Comparison of ENCODE assay signal across 11 mouse cellular contexts in the genomic region with DNA sequence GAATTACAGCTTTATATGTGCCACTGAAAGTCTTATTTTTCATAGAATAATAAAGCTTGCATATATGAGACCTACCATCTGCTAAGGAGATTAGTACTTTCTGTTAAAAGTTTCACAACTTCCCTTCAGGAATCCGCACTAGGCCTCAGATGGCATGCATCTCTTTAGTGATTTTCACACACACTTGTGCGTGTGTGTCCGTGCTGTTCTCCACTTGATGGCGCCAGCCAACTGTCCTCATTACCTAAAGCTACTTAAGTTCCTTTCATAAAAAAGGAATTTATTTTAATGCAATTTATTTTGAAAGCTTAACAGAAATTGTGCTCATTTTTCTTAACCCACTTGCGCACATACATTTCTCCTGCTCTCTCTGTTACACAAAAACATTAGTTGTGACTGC. TPM values are rescaled to one million over a fixed set of nuclear protein-coding genes. Genes with fewer than 3 reads are reported as not detected.
DNase-seq lines count a peak whose midpoint lies in the region; ATAC-seq and TF ChIP-seq lines count a peak whose summit lies in the region.
"Had no signal": no experiment of that assay in that cellular context is flagged by ENCODE, and none has a peak within 500 bp of the region (broad histone marks: within the 10 kb centered on the region; RNA-seq: fewer than 3 reads in every experiment).

No protein-coding gene starts in this region.

- no peaks in the 10 kb centered on the region for H3K9me3 ChIP-seq in forebrain, postnatal 0 days (ENCODE audit: low read length)
- no peaks in the 10 kb centered on the region for H3K9me3 ChIP-seq in forebrain, embryonic 16.5 days (ENCODE audit: control insufficient read depth, low read length)
- H3K9me3 ChIP-seq: limb, embryonic 12.5 days had no signal

- ATAC-seq in forebrain, postnatal 0 days = no peak
- ATAC-seq in forebrain, embryonic 16.5 days = no peak

- H3K27me3 ChIP-seq in forebrain, postnatal 0 days (ENCODE audit: insufficient read depth, low read length) = no peaks in the 10 kb centered on the region
- no peaks in the 10 kb centered on the region for H3K27me3 ChIP-seq in forebrain, embryonic 16.5 days (replicated peaks; ENCODE audit: control insufficient read depth, insufficient read depth, low read length)
- H3K27me3 ChIP-seq: limb, embryonic 12.5 days had no signal

- peak; percentile 56 for TF ChIP-seq CTCF in forebrain, postnatal 0 days (IDR thresholded peaks at IDR 0.05; ENCODE audit: low read depth)
- TF ChIP-seq CTCF in lung, adult 2 months (IDR thresholded peaks at IDR 0.05; ENCODE audit: insufficient read depth, low read length) = peak; percentile 68

- no peak overlapping the region for H3K9ac ChIP-seq in forebrain, postnatal 0 days
- no peak overlapping the region for H3K9ac ChIP-seq in forebrain, embryonic 16.5 days (replicated peaks; ENCODE audit: low read depth, low read length)
- H3K9ac ChIP-seq: limb, embryonic 12.5 days had no signal

- peak; percentile 35 for DNase-seq in forebrain, postnatal 0 days
- no peak for DNase-seq in lung, adult 2 months
- DNase-seq in lung, postnatal 25 days (ENCODE audit: low spot score) = no peak
- DNase-seq in R1 (ENCODE audit: low read depth, low spot score) = peak; percentile 16
- peak; percentile 23 to 35 for DNase-seq in lung, postnatal 4 days
- no peak for DNase-seq in ovary, postnatal 14 days (ENCODE audit: low spot score)
- DNase-seq in cerebellum, postnatal 4 days (ENCODE audit: low spot score in 2 of 2) = no peak
- DNase-seq: gastrocnemius, postnatal 14 days had no signal

- H3K4me3 ChIP-seq in forebrain, postnatal 0 days (ENCODE audit: low read depth, low read length) = no peak overlapping the region
- no peak overlapping the region for H3K4me3 ChIP-seq in forebrain, embryonic 16.5 days (replicated peaks; ENCODE audit: low read length)
- H3K4me3 ChIP-seq in lung, adult 2 months (replicated peaks; ENCODE audit: extremely low read depth, low read depth, low read length) = no peak overlapping the region
- H3K4me3 ChIP-seq: limb, embryonic 12.5 days had no signal

- H3K4me1 ChIP-seq in forebrain, postnatal 0 days (ENCODE audit: insufficient read depth) = no peaks in the 10 kb centered on the region
- H3K4me1 ChIP-seq in forebrain, embryonic 16.5 days (replicated peaks; ENCODE audit: control insufficient read depth, insufficient read depth, low read length) = no peaks in the 10 kb centered on the region
- H3K4me1 ChIP-seq in lung, adult 2 months (ENCODE audit: control insufficient read depth, insufficient read depth, low read length) = no peaks in the 10 kb centered on the region; the same call in 1 of the 2 replicates
- H3K4me1 ChIP-seq: limb, embryonic 12.5 days had no signal

- H3K36me3 ChIP-seq in forebrain, postnatal 0 days (ENCODE audit: insufficient read depth) = peaks cover 2% of the 10 kb centered on the region; the same call in 1 of the 2 replicates
- 0 out of 2 replicates have a peak, but pooled peaks cover 3% of the 10 kb centered on the region for H3K36me3 ChIP-seq in forebrain, embryonic 16.5 days (ENCODE audit: control insufficient read depth, insufficient read depth)

- no peak overlapping the region for H3K27ac ChIP-seq in forebrain, postnatal 0 days (ENCODE audit: low read depth, low read length)
- no peak overlapping the region for H3K27ac ChIP-seq in forebrain, embryonic 16.5 days (ENCODE audit: low read length)
- H3K27ac ChIP-seq: limb, embryonic 12.5 days had no signal

- 61% methylated on average over 5 of the region's 5 CpGs for WGBS in forebrain, postnatal 0 days
- 66% methylated on average over 5 of the region's 5 CpGs for WGBS in forebrain, embryonic 16.5 days
- 64% methylated on average over 5 of the region's 5 CpGs for WGBS in lung, adult 2 months

- no peak for TF ChIP-seq POLR2A in lung, adult 2 months (IDR thresholded peaks at IDR 0.05; ENCODE audit: borderline replicate concordance, extremely low read depth, low read depth, low read length)

- H3K4me2 ChIP-seq in forebrain, postnatal 0 days (ENCODE audit: low read depth) = no peak overlapping the region
- no peak overlapping the region for H3K4me2 ChIP-seq in forebrain, embryonic 16.5 days (ENCODE audit: low read length)
- H3K4me2 ChIP-seq: limb, embryonic 12.5 days had no signal

RNA-seq across cellular contexts. Expression of a gene that starts 40.4 kb away (rescaled TPM):
- not detected in 2 replicates for total RNA-seq in forebrain, postnatal 0 days (2014; rRNA removed)
- not detected in 2 replicates for polyA plus RNA-seq in forebrain, postnatal 0 days (2015; fragmentation: Nextera tagmentation; extraction: Ambion mirVana)
- 0.13 TPM in 1 of 2 replicates, not detected in the other for polyA plus RNA-seq in forebrain, embryonic 16.5 days (2015; fragmentation: Nextera tagmentation; extraction: Ambion mirVana)
- polyA plus RNA-seq in lung, adult 2 months (2012; rRNA removed) = not detected in 2 replicates
- total RNA-seq: gastrocnemius, postnatal 14 days; neutrophil, adult 5-6 weeks had no signal

Comparison
In these comparisons a context has a peak if more than half of its experiments do, and no peak if none do; other contexts are left out.
1. DNase-seq: peak in forebrain, postnatal 0 days (single experiment), R1 (single experiment) and lung, postnatal 4 days (2 of 2); none in lung, adult 2 months (single experiment), lung, postnatal 25 days (single experiment), ovary, postnatal 14 days (single experiment) and cerebellum, postnatal 4 days (0 of 2).